ENCODE assay signal across 29 mouse cellular contexts in genomic region chr7:28850642-28851041, GRCm38 (mm10). TPM values are rescaled to one million over a fixed set of nuclear protein-coding genes. Genes with fewer than 3 reads are reported as not detected.
DNase-seq lines count a peak whose midpoint lies in the region; ATAC-seq lines count a peak whose summit lies in the region.
"Had no signal": no experiment of that assay in that cellular context is flagged by ENCODE, and none has a peak within 500 bp of the region (broad histone marks: within the 10 kb centered on the region; RNA-seq: fewer than 3 reads in every experiment).

No protein-coding gene starts in this region.

- no peaks in the 10 kb centered on the region for H3K27me3 ChIP-seq in limb, embryonic 12.5 days
- H3K27me3 ChIP-seq in limb, embryonic 10.5 days (ENCODE audit: low read depth, poor library complexity, severe bottlenecking) = no peaks in the 10 kb centered on the region
- no peaks in the 10 kb centered on the region for H3K27me3 ChIP-seq in limb, embryonic 13.5 days
- no peaks in the 10 kb centered on the region for H3K27me3 ChIP-seq in stomach, embryonic 15.5 days (replicated peaks)
- H3K27me3 ChIP-seq: heart, embryonic 13.5 days; hindbrain, embryonic 15.5 days; liver, embryonic 13.5 days; midbrain, embryonic 13.5 days; neural tube, embryonic 13.5 days had no signal

- no peak overlapping the region for H3K4me3 ChIP-seq in limb, embryonic 12.5 days (replicated peaks)
- no peak overlapping the region for H3K4me3 ChIP-seq in limb, embryonic 10.5 days
- H3K4me3 ChIP-seq in limb, embryonic 13.5 days = no peak overlapping the region
- H3K4me3 ChIP-seq in stomach, embryonic 15.5 days (replicated peaks) = no peak overlapping the region
- H3K4me3 ChIP-seq: heart, adult 2 months; heart, embryonic 13.5 days; hindbrain, embryonic 15.5 days; liver, embryonic 13.5 days; midbrain, embryonic 13.5 days; neural tube, embryonic 13.5 days had no signal

- no peak for ATAC-seq in limb, embryonic 12.5 days (ENCODE audit: insufficient number of reproducible peaks, insufficient read depth, low FRiP score, low TSS enrichment, low read depth)
- ATAC-seq in limb, embryonic 13.5 days (ENCODE audit: low FRiP score, low read depth) = no peak
- ATAC-seq in stomach, embryonic 15.5 days (ENCODE audit: insufficient read depth, low FRiP score, low read depth) = no peak
- ATAC-seq: CD4-positive, CD25-positive, alpha-beta regulatory T cell, adult 4 months; forebrain, postnatal 0 days; lung, postnatal 0 days; midbrain, embryonic 13.5 days had no signal

- no peak overlapping the region for H3K9ac ChIP-seq in limb, embryonic 12.5 days (replicated peaks)
- H3K9ac ChIP-seq in limb, embryonic 13.5 days = no peak overlapping the region
- no peak overlapping the region for H3K9ac ChIP-seq in stomach, embryonic 15.5 days
- H3K9ac ChIP-seq: forebrain, postnatal 0 days; heart, embryonic 13.5 days; hindbrain, embryonic 15.5 days; liver, embryonic 13.5 days; midbrain, embryonic 13.5 days; neural tube, embryonic 13.5 days had no signal

- H3K4me2 ChIP-seq in limb, embryonic 12.5 days = no peak overlapping the region
- H3K4me2 ChIP-seq in limb, embryonic 13.5 days (replicated peaks) = no peak overlapping the region
- H3K4me2 ChIP-seq in stomach, embryonic 15.5 days = no peak overlapping the region
- H3K4me2 ChIP-seq: heart, embryonic 13.5 days; hindbrain, embryonic 15.5 days; liver, embryonic 13.5 days; midbrain, embryonic 13.5 days; neural tube, embryonic 13.5 days had no signal

- peak overlapping the region; percentile 85 for H3K27ac ChIP-seq in limb, embryonic 12.5 days
- H3K27ac ChIP-seq in limb, embryonic 10.5 days = no peak overlapping the region
- H3K27ac ChIP-seq in limb, embryonic 13.5 days = peak overlapping the region; percentile 74; the same call in 1 of the 2 replicates
- H3K27ac ChIP-seq in stomach, embryonic 15.5 days = peak overlapping the region; percentile 87
- H3K27ac ChIP-seq: heart, adult 2 months; hindbrain, embryonic 15.5 days; liver, embryonic 13.5 days; midbrain, embryonic 13.5 days; neural tube, embryonic 13.5 days had no signal

- no peaks in the 10 kb centered on the region for H3K36me3 ChIP-seq in limb, embryonic 12.5 days
- H3K36me3 ChIP-seq in limb, embryonic 10.5 days = no peaks in the 10 kb centered on the region
- no peaks in the 10 kb centered on the region for H3K36me3 ChIP-seq in limb, embryonic 13.5 days
- no peaks in the 10 kb centered on the region for H3K36me3 ChIP-seq in stomach, embryonic 15.5 days
- H3K36me3 ChIP-seq: heart, embryonic 13.5 days; hindbrain, embryonic 15.5 days; liver, embryonic 13.5 days; midbrain, embryonic 13.5 days; neural tube, embryonic 13.5 days had no signal

- no peak for DNase-seq in limb, embryonic 10.5 days (ENCODE audit: low spot score)
- DNase-seq in adrenal gland, adult 18-20 months (ENCODE audit: low spot score in 2 of 2) = no peak
- DNase-seq in layer of hippocampus, adult 9-10 months (ENCODE audit: low spot score) = no peak
- DNase-seq in embryo, embryonic 11 days = no peak
- DNase-seq: adrenal gland, postnatal 36 days; cerebellum, adult 18-20 months; cerebellum, postnatal 10 days; forebrain, postnatal 0 days; layer of hippocampus, postnatal 36 days; liver, embryonic 13.5 days; lung, adult 18-20 months; lung, postnatal 4 days; right cerebral cortex, postnatal 4 days; thymus, adult 2 months; thymus, postnatal 36 days had no signal

- H3K9me3 ChIP-seq in limb, embryonic 12.5 days = no peaks in the 10 kb centered on the region
- no peaks in the 10 kb centered on the region for H3K9me3 ChIP-seq in limb, embryonic 10.5 days (replicated peaks)
- no peaks in the 10 kb centered on the region; the same call in 1 of the 2 replicates for H3K9me3 ChIP-seq in limb, embryonic 13.5 days
- H3K9me3 ChIP-seq in stomach, embryonic 15.5 days = no peaks in the 10 kb centered on the region
- H3K9me3 ChIP-seq: hindbrain, embryonic 15.5 days; liver, embryonic 13.5 days; midbrain, embryonic 13.5 days; neural tube, embryonic 13.5 days had no signal

- 84% methylated on average over 4 of the region's 4 CpGs for WGBS in limb, embryonic 12.5 days
- 85% methylated on average over 4 of the region's 4 CpGs for WGBS in limb, embryonic 10.5 days
- WGBS in limb, embryonic 13.5 days = 73% methylated on average over 4 of the region's 4 CpGs
- WGBS in stomach, embryonic 15.5 days = 71% methylated on average over 4 of the region's 4 CpGs

- H3K4me1 ChIP-seq in limb, embryonic 12.5 days (replicated peaks) = peaks cover 15% of the 10 kb centered on the region
- H3K4me1 ChIP-seq in limb, embryonic 10.5 days = peaks cover 14% of the 10 kb centered on the region
- peaks cover 23% of the 10 kb centered on the region for H3K4me1 ChIP-seq in limb, embryonic 13.5 days
- peaks cover 4% of the 10 kb centered on the region; the same call in 1 of the 2 replicates for H3K4me1 ChIP-seq in stomach, embryonic 15.5 days
- H3K4me1 ChIP-seq: heart, embryonic 13.5 days; hindbrain, embryonic 15.5 days; liver, embryonic 13.5 days; midbrain, embryonic 13.5 days; neural tube, embryonic 13.5 days had no signal

RNA-seq across cellular contexts. Expression of gene Lgals7, which starts 13.0 kb away (rescaled TPM):
- polyA plus RNA-seq in limb, embryonic 12.5 days (2016; fragmentation: Nextera tagmentation; extraction: Ambion mirVana) = 3.4 and 4.8 TPM in 2 replicates
- 0.41 and 0.73 TPM in 2 replicates for polyA plus RNA-seq in limb, embryonic 10.5 days (2016; fragmentation: Nextera tagmentation; extraction: Ambion mirVana)
- 7.6 and 10.3 TPM in 2 replicates for polyA plus RNA-seq in limb, embryonic 13.5 days (2015; fragmentation: Nextera tagmentation; extraction: Ambion mirVana)
- polyA plus RNA-seq in stomach, embryonic 15.5 days (2015; fragmentation: Nextera tagmentation; extraction: Ambion mirVana) = 2.2 TPM in 2 replicates
- under 1 TPM in 1 of 2 experiments, not detected in 1; 0.54 TPM for total RNA-seq in adrenal gland, adult 18-20 months (2021)
- total RNA-seq: gastrocnemius, adult 8-10 months; hematopoietic stem cell, adult 5-6 weeks; layer of hippocampus, adult 8-10 months; layer of hippocampus, postnatal 36 days; megakaryocyte-erythroid progenitor cell, adult 5-6 weeks had no signal

RNA-seq across cellular contexts. Expression of gene Lgals4, which starts 17.0 kb away (rescaled TPM):
- polyA plus RNA-seq in limb, embryonic 12.5 days (2016; fragmentation: Nextera tagmentation; extraction: Ambion mirVana) = 4.9 and 6.7 TPM in 2 replicates
- 2.7 and 4.1 TPM in 2 replicates for polyA plus RNA-seq in limb, embryonic 10.5 days (2016; fragmentation: Nextera tagmentation; extraction: Ambion mirVana)
- polyA plus RNA-seq in limb, embryonic 13.5 days (2015; fragmentation: Nextera tagmentation; extraction: Ambion mirVana) = 9.6 and 10.3 TPM in 2 replicates
- 340 and 467 TPM in 2 replicates for polyA plus RNA-seq in stomach, embryonic 15.5 days (2015; fragmentation: Nextera tagmentation; extraction: Ambion mirVana)
- total RNA-seq in adrenal gland, adult 18-20 months (2021) = 10 to 100 TPM; 10.3 to 14.0 TPM

RNA-seq across cellular contexts. Expression of gene Ech1, which starts 25.6 kb away (rescaled TPM):
- polyA plus RNA-seq in limb, embryonic 12.5 days (2016; fragmentation: Nextera tagmentation; extraction: Ambion mirVana) = 111 and 114 TPM in 2 replicates
- polyA plus RNA-seq in limb, embryonic 10.5 days (2016; fragmentation: Nextera tagmentation; extraction: Ambion mirVana) = 69.1 and 90.7 TPM in 2 replicates
- 155 TPM in 2 replicates for polyA plus RNA-seq in limb, embryonic 13.5 days (2015; fragmentation: Nextera tagmentation; extraction: Ambion mirVana)
- polyA plus RNA-seq in stomach, embryonic 15.5 days (2015; fragmentation: Nextera tagmentation; extraction: Ambion mirVana) = 175 and 195 TPM in 2 replicates
- total RNA-seq in adrenal gland, adult 18-20 months (2021) = 100 to 1,000 TPM; 474 to 780 TPM

RNA-seq across cellular contexts. Expression of gene Capn12, which starts 30.6 kb away (rescaled TPM):
- 0.26 and 0.29 TPM in 2 replicates for polyA plus RNA-seq in limb, embryonic 12.5 days (2016; fragmentation: Nextera tagmentation; extraction: Ambion mirVana)
- polyA plus RNA-seq in limb, embryonic 10.5 days (2016; fragmentation: Nextera tagmentation; extraction: Ambion mirVana) = 0.44 and 0.48 TPM in 2 replicates
- polyA plus RNA-seq in limb, embryonic 13.5 days (2015; fragmentation: Nextera tagmentation; extraction: Ambion mirVana) = 0.94 and 0.97 TPM in 2 replicates
- polyA plus RNA-seq in stomach, embryonic 15.5 days (2015; fragmentation: Nextera tagmentation; extraction: Ambion mirVana) = 0.34 and 0.45 TPM in 2 replicates
- under 1 TPM; 0.16 to 0.17 TPM for total RNA-seq in adrenal gland, adult 18-20 months (2021)
- total RNA-seq: forebrain, postnatal 0 days; hematopoietic stem cell, adult 5-6 weeks; megakaryocyte-erythroid progenitor cell, adult 5-6 weeks had no signal
- polyA plus RNA-seq: CD4-positive, CD25-positive, alpha-beta regulatory T cell, adult 4 months had no signal

RNA-seq across cellular contexts. Expression of gene Hnrnpl, which starts 42.3 kb away (rescaled TPM):
- polyA plus RNA-seq in limb, embryonic 12.5 days (2016; fragmentation: Nextera tagmentation; extraction: Ambion mirVana) = 347 and 425 TPM in 2 replicates
- 335 and 336 TPM in 2 replicates for polyA plus RNA-seq in limb, embryonic 10.5 days (2016; fragmentation: Nextera tagmentation; extraction: Ambion mirVana)
- 284 and 285 TPM in 2 replicates for polyA plus RNA-seq in limb, embryonic 13.5 days (2015; fragmentation: Nextera tagmentation; extraction: Ambion mirVana)
- 239 and 240 TPM in 2 replicates for polyA plus RNA-seq in stomach, embryonic 15.5 days (2015; fragmentation: Nextera tagmentation; extraction: Ambion mirVana)
- total RNA-seq in adrenal gland, adult 18-20 months (2021) = 100 to 1,000 TPM; 327 to 346 TPM

Comparison
In these comparisons a context has a peak if more than half of its experiments do, and no peak if none do; other contexts are left out.
1. RNA of gene Lgals4, which starts 17.0 kb away (polyA plus RNA-seq): 340 to 467 TPM in stomach, embryonic 15.5 days; 9.6 to 10.3 TPM in limb, embryonic 13.5 days, 4.9 to 6.7 TPM in limb, embryonic 12.5 days and 2.7 to 4.1 TPM in limb, embryonic 10.5 days; every median in the first group is over 10 times any median in the second.